Mouse (Mus musculus) G1E (cell line): ENCODE data around the gene Arrdc1. TPM values are rescaled to one million over a fixed set of nuclear protein-coding genes. Genes with fewer than 3 reads are reported as not detected.
"Not testable (repeated sequence)": the region's sequence is repeated elsewhere in the genome, so short reads cannot be mapped to it uniquely, and the experiment has no call there.

Experiments used
- ATAC-seq: 2 replicates; pipeline ENCODE4 v1.8.0; 2016; ENCODE audit warnings: mild to moderate bottlenecking; ENCODE audit not compliant: insufficient number of reproducible peaks, poor library complexity, low FRiP score, severe bottlenecking; ENCODE audit errors: extremely low read depth
- DNase-seq: peaks from one replicate; pipeline ENCODE4 v3.0.0; 2012; ENCODE audit warnings: low spot score
- H3K27me3 ChIP-seq: 2 replicates; pipeline ENCODE4 v1.6.1; 2012; ENCODE audit warnings: mild to moderate bottlenecking, low read length, inconsistent platforms; ENCODE audit not compliant: insufficient read depth
- H3K36me3 ChIP-seq: replicated peaks from 2 replicates; pipeline ENCODE3; 2012; ENCODE audit warnings: mild to moderate bottlenecking, inconsistent platforms
- H3K4me1 ChIP-seq: 2 replicates; pipeline ENCODE4 v1.6.1; 2012; ENCODE audit warnings: low read depth, low read length, inconsistent platforms, mixed read lengths; ENCODE audit not compliant: insufficient read depth
- H3K4me3 ChIP-seq: 2 replicates; pipeline ENCODE4 v1.5.1; 2012; ENCODE audit warnings: low read depth, mild to moderate bottlenecking, inconsistent platforms, low read length, moderate library complexity, mixed read lengths
- H3K9me3 ChIP-seq: replicated peaks from 2 replicates; pipeline ENCODE4 v1.6.1; 2012; ENCODE audit warnings: inconsistent platforms
- CTCF ChIP-seq: IDR thresholded peaks from 2 replicates; pipeline ENCODE4 v1.5.1; 2012; ENCODE audit warnings: low read depth, low read length, inconsistent platforms, mixed read lengths
- GATA1 ChIP-seq: IDR thresholded peaks from 2 replicates; pipeline ENCODE4 v1.6.1; 2012; ENCODE audit warnings: borderline replicate concordance, low read length, inconsistent platforms, mixed read lengths
- GATA2 ChIP-seq: IDR thresholded peaks from 2 replicates; pipeline ENCODE4 v1.6.1; 2012; ENCODE audit warnings: low read depth, low read length, inconsistent platforms, borderline replicate concordance
- POLR2AphosphoS5 ChIP-seq: IDR thresholded peaks from 2 replicates; pipeline ENCODE4 v1.6.1; 2012; ENCODE audit warnings: low read depth, low read length, inconsistent platforms; ENCODE audit not compliant: insufficient replicate concordance
- TAL1 ChIP-seq: conservative IDR thresholded peaks from 2 replicates; pipeline ENCODE4 v1.6.1; 2012; ENCODE audit warnings: low read depth, low read length, inconsistent platforms, mixed read lengths
- polyA plus RNA-seq: library from polyadenylated mRNA; stranded (reverse); fragments of >175 nt; gene quantifications from 2 replicates; pipeline ENCODE4 v1.2.3, GENCODE M21; 2012
- total RNA-seq, 2 experiments: library from RNA; stranded (forward) in 1 of 2; stranded (reverse) in 1 of 2; fragments of 200-1000 nt in 1 of 2; fragments of >200 nt in 1 of 2; fragmentation: Nextera tagmentation in 1 of 2; gene quantifications; 2 replicates each; pipeline ENCODE4 v1.2.3; 2014 to 2017

The Arrdc1 gene
- total RNA-seq (2014; fragmentation: Nextera tagmentation) (21.8 and 41.1 TPM in 2 replicates), total RNA-seq (2017) (51.1 and 69.4 TPM in 2 replicates), polyA plus RNA-seq (45.7 and 51.6 TPM in 2 replicates)

DNA sequence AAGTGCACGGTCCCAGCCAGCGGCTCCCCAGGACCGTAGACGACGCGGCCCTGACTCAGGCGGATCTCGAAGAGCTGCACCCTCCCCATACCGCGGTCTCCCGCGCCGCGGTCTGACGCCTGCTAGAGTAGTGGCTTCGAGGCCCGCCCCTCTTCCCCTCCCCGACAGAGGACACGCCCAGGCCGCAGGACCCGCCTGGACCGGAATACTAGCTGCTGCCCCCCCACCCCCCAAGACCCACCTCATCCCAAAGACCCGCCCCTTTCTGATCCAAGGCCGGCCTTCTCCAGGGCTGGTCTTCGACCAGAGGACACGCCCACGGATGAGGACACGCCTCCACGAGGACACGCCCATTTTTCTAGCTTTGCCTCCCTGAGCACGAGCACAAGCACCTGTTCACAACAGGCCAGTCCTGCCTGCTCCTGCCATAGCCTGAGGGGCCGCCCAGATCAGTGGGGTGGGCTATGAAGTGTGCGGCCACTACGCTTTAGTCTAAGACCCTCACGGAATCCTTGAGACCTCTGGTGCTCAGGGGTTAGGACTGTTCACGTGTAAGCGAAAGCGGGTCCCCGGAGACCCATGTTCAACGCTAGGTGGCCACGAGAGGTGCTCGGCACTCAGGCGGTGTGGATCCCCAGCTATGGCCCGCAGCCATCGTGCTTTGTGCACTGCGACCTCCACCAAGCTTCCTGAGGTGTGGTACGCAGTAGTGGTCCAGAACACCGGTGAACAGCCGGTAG lies at the start of gene Arrdc1:
Gene Arrdc1, minus strand, starts transcription at position 196 of the 740 bp plus-strand sequence.
- peaks cover 19% of the 10 kb centered on the region for H3K36me3 ChIP-seq
- DNase-seq, result peak; percentile 82
- H3K27me3 ChIP-seq, result peaks cover 23% of the 10 kb centered on the region
- peak; percentile 90 for ATAC-seq
- peak within 1 kb of the TSS; percentile 89 for H3K4me3 ChIP-seq
- H3K9me3 ChIP-seq, result no peaks in the 10 kb centered on the region
- peaks cover 30% of the 10 kb centered on the region for H3K4me1 ChIP-seq
- TF ChIP-seq POLR2AphosphoS5, result no peak
- 0 out of 2 replicates have a peak, but pooled peaks have one; percentile 14 for TF ChIP-seq CTCF
- no peak for TF ChIP-seq TAL1

DNA sequence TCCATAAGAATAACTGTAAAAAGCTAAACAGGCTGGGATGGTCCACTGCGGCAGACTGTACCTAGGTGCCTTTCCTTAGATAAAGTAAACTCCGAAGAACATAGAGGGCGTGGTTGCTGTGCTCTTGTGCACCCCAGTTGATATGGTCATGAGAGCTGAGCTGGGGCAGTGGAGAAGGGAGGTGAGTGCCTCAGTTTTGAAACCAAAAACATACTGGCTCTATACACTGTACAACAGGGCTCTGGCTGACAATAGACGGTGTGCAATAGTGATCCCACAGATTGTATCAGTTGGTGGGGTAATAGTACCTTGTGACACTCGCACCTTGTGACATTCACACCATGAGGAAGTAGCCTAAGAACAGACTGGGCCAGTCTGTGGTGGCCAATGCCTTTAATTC lies 41.9 kb upstream of the Arrdc1 start:
- ATAC-seq, result no peak
- peaks cover 40% of the 10 kb centered on the region for H3K4me1 ChIP-seq
- no peaks in the 10 kb centered on the region for H3K9me3 ChIP-seq
- H3K27me3 ChIP-seq, result no peaks in the 10 kb centered on the region
- peaks cover 47% of the 10 kb centered on the region for H3K36me3 ChIP-seq
- no peak for TF ChIP-seq GATA2
- TF ChIP-seq TAL1, result no peak
- TF ChIP-seq POLR2AphosphoS5, result no peak
- TF ChIP-seq GATA1, result no peak
- no peak for TF ChIP-seq CTCF
- H3K4me3 ChIP-seq, result no peak overlapping the region; the same call in 1 of the 2 replicates
- DNase-seq, result no peak

DNA sequence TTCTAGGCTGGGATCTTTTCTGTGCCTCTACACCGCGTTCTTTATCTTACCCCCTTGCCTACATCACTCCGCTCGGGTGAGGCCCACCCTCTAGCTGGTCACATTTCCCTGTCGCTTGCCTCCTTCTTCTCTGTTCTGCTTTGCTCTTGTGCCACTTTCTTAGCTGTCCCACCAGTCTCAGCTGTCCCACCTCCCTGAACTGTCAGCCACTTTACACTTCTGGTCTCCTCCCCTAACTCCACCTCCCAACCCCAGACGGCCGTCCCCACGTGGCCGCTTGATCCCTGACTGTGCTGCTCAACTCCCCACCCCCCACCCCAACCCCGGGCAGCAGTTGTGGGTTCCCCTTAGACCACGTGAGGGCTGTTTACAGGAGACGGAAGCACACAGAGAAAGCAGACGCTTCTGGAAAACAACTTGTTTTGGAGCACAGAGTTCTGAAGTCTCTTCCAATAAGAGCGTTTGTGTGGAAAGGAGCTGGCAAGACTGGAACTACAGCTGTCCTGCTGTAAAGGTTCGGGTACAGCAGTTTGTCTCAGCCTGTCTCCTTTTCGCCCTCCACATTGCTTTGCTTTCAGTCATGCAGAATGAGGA lies 40.7 kb upstream of the Arrdc1 start, which contains the start of gene Pnpla7:
Gene Pnpla7, plus strand, starts transcription at position 330 of the 594 bp plus-strand sequence.
- TF ChIP-seq GATA2 (no peak), POLR2AphosphoS5 (no peak), GATA1 (no peak), CTCF (no peak), TAL1 (no peak)
- ATAC-seq (peak; percentile 70), DNase-seq (peak; percentile 95)
- Histone ChIP-seq H3K4me1 (peaks cover 42% of the 10 kb centered on the region), H3K9me3 (no peaks in the 10 kb centered on the region), H3K27me3 (no peaks in the 10 kb centered on the region), H3K4me3 (peak within 1 kb of the TSS; percentile 81), H3K36me3 (peaks cover 47% of the 10 kb centered on the region)

DNA sequence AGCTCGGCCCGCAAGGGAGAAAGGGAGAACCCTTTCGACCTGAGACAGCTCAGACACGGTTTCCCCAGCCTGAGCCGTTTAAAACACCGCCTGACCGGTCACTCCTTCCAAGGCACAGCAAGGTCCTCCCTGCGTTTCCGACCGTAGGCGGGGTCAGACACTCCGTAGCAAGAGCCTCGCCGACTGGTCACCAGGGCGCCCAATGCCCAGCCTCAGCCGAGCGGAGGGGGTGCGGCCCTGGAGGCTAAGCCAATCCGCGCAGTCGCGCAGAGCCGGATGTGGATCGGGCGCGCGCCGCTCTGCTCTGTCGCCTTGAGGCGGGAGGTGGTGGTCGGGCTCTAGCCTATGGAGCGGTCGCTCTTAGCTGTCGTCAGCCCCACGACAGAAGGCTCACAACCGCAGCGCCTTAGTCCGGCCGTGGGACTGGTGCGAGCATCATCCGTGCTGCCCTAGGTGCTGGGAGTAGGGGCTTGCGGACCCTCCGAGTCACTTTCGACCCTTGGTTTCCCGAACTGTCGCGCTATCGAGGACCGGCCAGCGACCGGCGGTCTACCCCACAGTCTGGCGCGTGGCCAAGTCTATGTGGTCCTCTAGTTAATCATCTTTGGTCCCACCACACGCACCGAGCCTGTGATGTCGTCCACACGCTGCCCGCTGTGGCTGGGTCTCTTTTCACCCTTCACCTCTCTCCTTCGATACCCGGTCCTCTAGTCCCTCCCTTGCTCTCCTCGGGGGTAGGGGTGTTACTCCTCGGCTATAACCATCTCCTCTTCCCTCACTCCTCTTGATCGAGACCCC lies 40.1 kb upstream of the Arrdc1 start, which contains the start of gene Mrpl41:
Gene Mrpl41, minus strand, starts transcription at position 193 of the 798 bp plus-strand sequence.
- H3K4me3 ChIP-seq, result peak within 1 kb of the TSS; percentile 81
- ATAC-seq (peak; percentile 88), DNase-seq (peak; percentile 96)
- H3K36me3 ChIP-seq, result peaks cover 47% of the 10 kb centered on the region
- no peaks in the 10 kb centered on the region for H3K27me3 ChIP-seq
- no peak for TF ChIP-seq GATA1
- TF ChIP-seq CTCF, result no peak
- no peak for TF ChIP-seq TAL1
- H3K4me1 ChIP-seq, result peaks cover 42% of the 10 kb centered on the region
- H3K9me3 ChIP-seq, result no peaks in the 10 kb centered on the region

DNA sequence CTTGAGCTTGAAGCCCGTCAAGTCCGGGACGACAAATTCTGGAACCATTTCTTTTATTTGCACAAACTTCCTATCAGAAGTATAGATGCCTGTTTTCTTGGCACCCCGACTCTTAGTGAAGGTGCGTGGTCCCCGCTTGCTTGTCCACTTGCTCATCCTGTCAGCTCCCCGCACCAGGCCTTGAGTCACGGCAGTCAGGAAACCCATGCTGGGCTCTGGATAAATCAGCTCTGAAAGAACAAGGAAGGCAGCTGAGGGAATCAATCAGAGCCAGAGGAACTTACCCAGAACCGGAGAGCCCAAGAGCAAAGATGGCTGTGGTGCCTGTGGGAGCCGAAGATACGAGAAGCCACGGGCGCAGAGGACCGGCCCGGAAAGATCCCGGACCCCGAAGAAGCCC lies 39.4 kb upstream of the Arrdc1 start:
- peaks cover 48% of the 10 kb centered on the region for H3K36me3 ChIP-seq
- peaks cover 43% of the 10 kb centered on the region for H3K4me1 ChIP-seq
- ATAC-seq, H3K27me3 ChIP-seq, H3K9me3 ChIP-seq: not testable (repeated sequence)
- DNase-seq, result peak; percentile 14
- H3K4me3 ChIP-seq, result peak overlapping the region; percentile 81

DNA sequence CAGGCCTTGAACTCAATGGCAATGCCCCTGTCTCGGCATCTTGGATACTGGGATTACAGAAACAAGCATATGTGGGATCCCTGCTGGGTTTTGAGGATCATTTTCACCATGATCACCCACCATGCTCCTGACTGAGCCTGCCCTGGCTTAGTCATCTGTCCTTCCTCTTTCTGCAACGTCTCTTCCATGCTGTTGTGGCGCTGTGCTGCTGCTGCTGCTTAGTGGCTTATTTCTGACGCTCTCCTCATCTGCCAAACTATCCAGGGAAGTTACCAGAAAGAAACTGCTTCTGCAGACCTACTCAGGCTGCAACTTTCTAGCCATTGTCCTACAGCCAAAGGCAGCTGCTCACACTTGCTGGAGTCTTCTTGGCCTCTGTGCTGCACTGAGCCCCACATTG lies 35.3 kb upstream of the Arrdc1 start:
- no peak overlapping the region for H3K4me3 ChIP-seq
- TF ChIP-seq TAL1 (no peak), CTCF (no peak), GATA1 (no peak), GATA2 (no peak), POLR2AphosphoS5 (no peak)
- DNase-seq (no peak), ATAC-seq (no peak)
- H3K36me3 ChIP-seq, result peaks cover 84% of the 10 kb centered on the region
- H3K9me3 ChIP-seq, result no peaks in the 10 kb centered on the region
- no peaks in the 10 kb centered on the region for H3K27me3 ChIP-seq
- peaks cover 23% of the 10 kb centered on the region for H3K4me1 ChIP-seq
